Mouse (Mus musculus): Measurements from ENCODE around the gene Mak. TPM values are rescaled to one million over a fixed set of nuclear protein-coding genes. Genes with fewer than 3 reads are reported as not detected.

Gene Mak
- total RNA-seq, 2 experiments from 2014 or later: 2.6 to 4.0 TPM

GRCm38 (mm10) chr13:41077921-41078320 lies 1.6 kb downstream of the Mak start:
- intact Hi-C loops (cut with DNase I): no loop called here
- no peak for DNase-seq

- no peak for DNase-seq
- intact Hi-C loops (cut with DNase I): no loop called here
These were observed 5.7 kb downstream of the Mak start for GRCm38 (mm10) chr13:41073819-41074218.

- DNase-seq: no peak
- intact Hi-C loops (cut with DNase I): no loop called here
These were observed 7.9 kb downstream of the Mak start for GRCm38 (mm10) chr13:41071617-41072016.

- no peak for DNase-seq
- intact Hi-C loops (cut with DNase I): no loop called here
These were observed 11.9 kb downstream of the Mak start for GRCm38 (mm10) chr13:41067618-41068017.

- intact Hi-C loops (cut with DNase I): no loop called here
- DNase-seq: no peak
These were observed 27.5 kb downstream of the Mak start for GRCm38 (mm10) chr13:41051965-41052364.

GRCm38 (mm10) chr13:41047280-41047679 lies 32.2 kb downstream of the Mak start:
- intact Hi-C loops (cut with DNase I): loop anchor here (10.0 kb wide), 1 partner anchor 262 kb away; no protein-coding TSS in a partner anchor

GRCm38 (mm10) chr13:41045901-41046300 lies 33.6 kb downstream of the Mak start:
- intact Hi-C loops (cut with DNase I): loop anchor here (10.0 kb wide), 1 partner anchor 261 kb away; no protein-coding TSS in a partner anchor
- DNase-seq: no peak

More at GRCm38 (mm10) chr13:41047280-41047679, 32.2 kb downstream of the Mak start:
- DNase-seq: no peak

- DNase-seq: no peak
- intact Hi-C loops (cut with DNase I): loop anchor here (10.0 kb wide), 1 partner anchor 258 kb away; no protein-coding TSS in a partner anchor
These were observed 37.0 kb downstream of the Mak start for GRCm38 (mm10) chr13:41042511-41042910.

GRCm38 (mm10) chr13:41030098-41030497 lies 49.4 kb downstream of the Mak start:
- no peak for DNase-seq
- intact Hi-C loops (cut with DNase I): no loop called here

GRCm38 (mm10) chr13:41022099-41022498 lies 57.4 kb downstream of the Mak start:
- DNase-seq: no peak
- intact Hi-C loops (cut with DNase I): no loop called here

GRCm38 (mm10) chr13:41021607-41022006 lies 57.9 kb downstream of the Mak start:
- intact Hi-C loops (cut with DNase I): no loop called here
- DNase-seq: no peak

- intact Hi-C loops (cut with DNase I): no loop called here
These were observed 59.0 kb downstream of the Mak start for GRCm38 (mm10) chr13:41020494-41020893.

GRCm38 (mm10) chr13:41018756-41019591 lies 60.5 kb downstream of the Mak start:
- intact Hi-C loops (cut with DNase I): loop anchor here (10.0 kb wide), 1 partner anchor 216 kb away; no protein-coding TSS in a partner anchor
- no peak for DNase-seq

More at GRCm38 (mm10) chr13:41020494-41020893, 59.0 kb downstream of the Mak start:
- DNase-seq: no peak

- intact Hi-C loops (cut with DNase I): loop anchor here (10.0 kb wide), 1 partner anchor 217 kb away; no protein-coding TSS in a partner anchor
- no peak for DNase-seq
These were observed 61.3 kb downstream of the Mak start for GRCm38 (mm10) chr13:41018236-41018635.

GRCm38 (mm10) chr13:41017832-41018231 lies 61.7 kb downstream of the Mak start:
- no peak for DNase-seq

GRCm38 (mm10) chr13:41016797-41017405 lies 62.6 kb downstream of the Mak start:
- no peak for DNase-seq

More at GRCm38 (mm10) chr13:41017832-41018231, 61.7 kb downstream of the Mak start:
- intact Hi-C loops (cut with DNase I): loop anchor here (10.0 kb wide), 1 partner anchor 217 kb away; no protein-coding TSS in a partner anchor

GRCm38 (mm10) chr13:41015829-41016634 lies 63.5 kb downstream of the Mak start, which contains the start of gene Tmem14c:
Tmem14c (plus strand) TSS chr13:41016292.
- intact Hi-C loops (cut with DNase I): loop anchor here (10.0 kb wide), 1 partner anchor 219 kb away; no protein-coding TSS in a partner anchor
- DNase-seq: peak; percentile 95

More at GRCm38 (mm10) chr13:41016797-41017405, 62.6 kb downstream of the Mak start:
- intact Hi-C loops (cut with DNase I): loop anchor here (10.0 kb wide), 1 partner anchor 218 kb away; no protein-coding TSS in a partner anchor

- intact Hi-C loops (cut with DNase I): no loop called here
- no peak for DNase-seq
These were observed 70.6 kb downstream of the Mak start for GRCm38 (mm10) chr13:41008946-41009345.

- DNase-seq: no peak
- intact Hi-C loops (cut with DNase I): no loop called here
These were observed 71.2 kb downstream of the Mak start for GRCm38 (mm10) chr13:41008271-41008670.

- intact Hi-C loops (cut with DNase I): no loop called here
- no peak for DNase-seq
These were observed 73.3 kb downstream of the Mak start for GRCm38 (mm10) chr13:41006244-41006643.

Data from left cerebral cortex, postnatal 4 days (tissue).